Mouse (Mus musculus): Measurements from ENCODE around the gene Nsf. TPM values are rescaled to one million over a fixed set of nuclear protein-coding genes. Genes with fewer than 3 reads are reported as not detected.

Nsf gene
- polyA plus RNA-seq, 1 experiment: 470 TPM

DNA sequence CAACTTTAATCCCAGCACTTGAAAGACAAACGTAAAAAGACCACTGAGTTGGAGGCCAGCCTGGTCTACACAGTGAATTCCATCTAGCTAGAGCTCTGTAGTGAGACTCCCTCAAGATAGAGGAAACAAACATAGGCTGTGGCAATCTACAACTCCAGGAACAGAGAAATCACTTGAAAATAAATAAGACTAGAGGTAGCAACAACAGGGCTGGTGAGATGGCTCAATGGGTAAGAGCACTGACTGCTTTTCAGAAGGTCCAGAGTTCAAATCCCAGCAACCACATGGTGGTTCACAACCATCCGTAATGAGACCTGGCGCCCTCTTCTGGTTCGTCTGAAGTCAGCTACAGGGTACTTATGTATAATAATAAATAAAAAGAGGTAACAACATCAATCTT lies 30.6 kb downstream of the Nsf start:
- Histone ChIP-seq H3K27ac (ENCODE audit: insufficient read depth, low read length) (no peak overlapping the region), H3K4me3 (ENCODE audit: insufficient read depth, low read length) (no peak overlapping the region)
- TF ChIP-seq POLR2A (IDR thresholded peaks at IDR 0.05; ENCODE audit: extremely low read depth, insufficient read depth, low read length) (no peak), CTCF (IDR thresholded peaks at IDR 0.05; ENCODE audit: extremely low read depth, insufficient read depth, low read length) (no peak)

DNA sequence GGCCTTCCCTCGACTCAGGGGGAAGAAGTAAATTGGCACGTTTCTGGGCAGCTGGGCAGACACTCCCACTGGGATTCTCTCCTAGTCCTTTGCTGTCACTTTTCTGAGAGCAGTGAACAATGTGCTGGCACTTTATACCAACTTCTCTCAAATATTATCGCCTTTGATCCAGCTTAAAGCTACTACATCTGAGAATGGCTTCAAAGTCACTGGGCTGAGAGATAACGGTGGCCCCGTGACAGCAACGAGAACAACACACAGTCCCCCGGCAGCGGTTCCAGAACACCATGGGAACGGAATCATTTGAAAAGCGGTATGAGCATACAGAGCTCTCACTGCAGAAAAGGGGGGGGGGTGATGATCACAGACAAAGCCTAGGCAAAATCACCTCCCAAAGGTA lies 31.0 kb downstream of the Nsf start:
- no peak for TF ChIP-seq POLR2A (IDR thresholded peaks at IDR 0.05; ENCODE audit: extremely low read depth, insufficient read depth, low read length)
- TF ChIP-seq CTCF (IDR thresholded peaks at IDR 0.05; ENCODE audit: extremely low read depth, insufficient read depth, low read length): no peak
- H3K27ac ChIP-seq (ENCODE audit: insufficient read depth, low read length): no peak overlapping the region
- no peaks in the 10 kb centered on the region for H3K4me1 ChIP-seq (ENCODE audit: control insufficient read depth, insufficient read depth, low read length)

More for the DNA sequence above, 30.6 kb downstream of the Nsf start:
- no peaks in the 10 kb centered on the region for H3K4me1 ChIP-seq (ENCODE audit: control insufficient read depth, insufficient read depth, low read length)

DNA sequence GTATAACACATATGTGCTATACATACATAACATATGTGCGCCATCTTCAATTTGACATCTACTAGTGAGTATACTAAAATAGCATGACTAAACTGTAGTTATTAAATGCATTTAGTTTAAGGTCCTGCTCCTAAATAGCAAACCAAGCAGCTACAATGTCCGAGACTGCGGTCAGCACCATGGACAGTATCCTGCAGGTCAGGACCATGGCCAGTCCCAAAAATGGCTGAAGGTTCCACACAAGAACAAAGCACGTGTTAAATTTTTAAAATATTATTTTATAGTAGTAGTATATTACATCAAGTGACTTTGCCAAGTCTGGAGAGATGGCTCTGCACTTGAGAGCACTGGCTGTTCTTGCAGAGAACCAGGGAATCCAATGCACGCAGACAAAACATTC lies 33.2 kb downstream of the Nsf start:
- H3K4me1 ChIP-seq (ENCODE audit: control insufficient read depth, insufficient read depth, low read length): no peaks in the 10 kb centered on the region

More for the DNA sequence above, 31.0 kb downstream of the Nsf start:
- H3K4me3 ChIP-seq (ENCODE audit: insufficient read depth, low read length): no peak overlapping the region

DNA sequence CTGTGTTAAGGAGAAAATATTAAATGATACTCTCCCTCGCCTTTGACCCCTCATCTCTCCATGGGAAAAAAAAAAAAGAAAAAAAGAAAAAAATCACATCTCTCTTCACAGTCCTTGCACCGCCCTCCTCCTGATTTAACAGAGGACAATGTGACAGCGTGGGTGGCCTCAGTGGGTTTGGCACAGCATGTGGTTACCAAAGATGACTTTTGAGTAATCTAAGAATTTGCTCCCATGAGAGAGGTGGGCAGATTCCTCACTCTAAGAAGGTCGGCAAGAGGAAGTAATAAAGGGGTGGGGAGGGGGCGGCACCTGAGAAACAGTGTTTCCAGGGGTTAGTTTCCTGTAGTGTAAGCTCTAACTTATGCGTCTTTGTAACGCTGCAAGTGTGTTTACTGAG lies 37.0 kb downstream of the Nsf start:
- H3K4me1 ChIP-seq (ENCODE audit: control insufficient read depth, insufficient read depth, low read length): no peaks in the 10 kb centered on the region
- TF ChIP-seq CTCF (IDR thresholded peaks at IDR 0.05; ENCODE audit: extremely low read depth, insufficient read depth, low read length): no peak
- TF ChIP-seq POLR2A (IDR thresholded peaks at IDR 0.05; ENCODE audit: extremely low read depth, insufficient read depth, low read length): no peak
- H3K4me3 ChIP-seq (ENCODE audit: insufficient read depth, low read length): no peak overlapping the region
- H3K27ac ChIP-seq (ENCODE audit: insufficient read depth, low read length): no peak overlapping the region

More for the DNA sequence above, 33.2 kb downstream of the Nsf start:
- H3K4me3 ChIP-seq (ENCODE audit: insufficient read depth, low read length): no peak overlapping the region
- no peak for TF ChIP-seq POLR2A (IDR thresholded peaks at IDR 0.05; ENCODE audit: extremely low read depth, insufficient read depth, low read length)
- H3K27ac ChIP-seq (ENCODE audit: insufficient read depth, low read length): no peak overlapping the region

DNA sequence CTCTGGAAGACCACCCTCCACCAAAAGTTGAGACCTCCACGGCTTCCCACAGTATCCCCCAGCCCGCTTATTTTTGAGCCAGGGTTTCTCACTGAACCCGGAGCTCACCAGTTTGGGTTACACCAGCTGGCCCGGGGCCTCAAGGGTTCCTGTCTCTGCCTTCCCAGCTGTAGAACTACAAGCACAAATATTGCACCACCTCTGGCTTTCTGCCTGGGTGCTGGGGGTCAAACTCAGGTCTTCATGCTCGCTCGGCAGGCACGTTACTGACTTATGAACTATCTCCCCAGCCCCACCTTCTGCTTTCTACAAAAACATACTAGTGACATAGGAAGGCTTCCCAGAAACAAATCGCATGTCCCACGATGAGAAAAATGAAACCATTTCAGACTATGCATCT lies 38.2 kb downstream of the Nsf start:
- no peak for TF ChIP-seq CTCF (IDR thresholded peaks at IDR 0.05; ENCODE audit: extremely low read depth, insufficient read depth, low read length)
- no peak for TF ChIP-seq POLR2A (IDR thresholded peaks at IDR 0.05; ENCODE audit: extremely low read depth, insufficient read depth, low read length)
- no peak overlapping the region for H3K4me3 ChIP-seq (ENCODE audit: insufficient read depth, low read length)
- no peak overlapping the region for H3K27ac ChIP-seq (ENCODE audit: insufficient read depth, low read length)
- H3K4me1 ChIP-seq (ENCODE audit: control insufficient read depth, insufficient read depth, low read length): no peaks in the 10 kb centered on the region

DNA sequence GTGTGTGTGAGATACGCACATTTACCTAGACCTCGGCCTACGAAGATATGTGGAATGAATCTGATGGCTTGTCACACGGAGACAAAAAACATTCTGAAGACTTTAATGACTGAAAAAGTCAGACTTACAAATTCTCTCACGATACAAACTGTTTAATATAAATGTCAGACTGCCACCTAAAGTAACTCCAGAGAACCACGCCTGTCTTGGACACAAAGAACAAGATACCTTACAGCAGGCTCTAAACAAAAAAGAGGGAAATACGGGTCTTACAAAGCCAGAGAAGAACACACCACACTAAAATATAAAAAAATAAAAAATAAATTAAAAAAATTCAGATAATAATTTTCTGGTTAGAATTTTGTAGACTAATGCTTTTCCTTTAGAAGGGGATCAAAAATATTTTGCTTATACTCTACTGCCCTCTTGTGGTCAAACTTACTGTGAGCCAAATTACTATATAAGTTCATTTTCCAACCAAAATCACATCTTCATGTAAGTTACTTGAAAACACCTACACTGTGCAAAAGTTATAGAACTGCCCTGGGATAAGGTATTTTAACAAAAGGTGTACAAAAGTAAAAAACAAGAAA lies 42.8 kb downstream of the Nsf start:
- Histone ChIP-seq H3K4me1 (ENCODE audit: control insufficient read depth, insufficient read depth, low read length) (no peaks in the 10 kb centered on the region; the same call in 1 of the 2 replicates), H3K27ac (ENCODE audit: insufficient read depth, low read length) (no peak overlapping the region), H3K4me3 (ENCODE audit: insufficient read depth, low read length) (no peak overlapping the region)
- TF ChIP-seq POLR2A (IDR thresholded peaks at IDR 0.05; ENCODE audit: extremely low read depth, insufficient read depth, low read length) (no peak), CTCF (IDR thresholded peaks at IDR 0.05; ENCODE audit: extremely low read depth, insufficient read depth, low read length) (no peak)

DNA sequence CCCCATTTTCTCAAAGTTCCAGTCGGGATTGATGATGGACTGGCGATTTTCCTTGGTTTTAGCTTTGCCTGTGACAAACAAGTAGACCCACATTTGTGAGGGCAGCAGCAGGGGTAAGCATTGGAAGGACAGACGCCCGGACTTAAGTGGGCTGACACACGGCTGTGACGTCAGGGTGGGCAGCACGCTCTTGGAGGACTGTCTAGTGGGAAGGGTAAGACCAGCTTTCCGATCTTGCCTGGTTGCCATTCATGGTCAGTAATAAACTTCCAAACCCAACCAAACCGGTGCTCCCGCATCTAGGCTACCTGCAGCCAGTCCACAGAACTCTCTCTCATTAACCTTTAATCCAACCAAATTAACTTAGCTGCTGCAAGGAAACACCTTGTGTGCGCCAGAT lies 43.3 kb downstream of the Nsf start:
- Histone ChIP-seq H3K4me1 (ENCODE audit: control insufficient read depth, insufficient read depth, low read length) (no peaks in the 10 kb centered on the region; the same call in 1 of the 2 replicates), H3K4me3 (ENCODE audit: insufficient read depth, low read length) (no peak overlapping the region), H3K27ac (ENCODE audit: insufficient read depth, low read length) (no peak overlapping the region)
- no peak for TF ChIP-seq POLR2A (IDR thresholded peaks at IDR 0.05; ENCODE audit: extremely low read depth, insufficient read depth, low read length)
- TF ChIP-seq CTCF (IDR thresholded peaks at IDR 0.05; ENCODE audit: extremely low read depth, insufficient read depth, low read length): no peak

DNA sequence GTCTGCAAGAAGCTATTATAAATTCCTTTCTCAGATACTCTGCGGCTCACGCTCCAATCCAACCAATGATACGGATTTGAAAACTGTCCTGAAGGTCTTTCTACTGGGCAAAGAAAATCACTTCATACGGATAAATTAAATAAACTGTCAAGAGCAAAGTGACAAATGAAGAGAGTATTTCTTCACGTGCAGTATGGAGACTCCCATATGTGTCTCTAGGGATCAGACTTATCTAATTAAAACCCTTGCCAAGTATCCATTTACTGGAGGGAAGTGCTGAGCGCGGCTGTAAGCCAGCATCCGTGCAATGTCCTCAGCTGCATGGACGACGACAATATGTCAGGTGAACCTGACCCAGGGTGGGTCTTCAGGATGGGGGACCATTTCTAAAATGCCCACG lies 44.0 kb downstream of the Nsf start:
- Histone ChIP-seq H3K27ac (ENCODE audit: insufficient read depth, low read length) (no peak overlapping the region), H3K4me3 (ENCODE audit: insufficient read depth, low read length) (no peak overlapping the region), H3K4me1 (ENCODE audit: control insufficient read depth, insufficient read depth, low read length) (peaks cover 2% of the 10 kb centered on the region; the same call in 1 of the 2 replicates)
- TF ChIP-seq POLR2A (IDR thresholded peaks at IDR 0.05; ENCODE audit: extremely low read depth, insufficient read depth, low read length): no peak
- no peak for TF ChIP-seq CTCF (IDR thresholded peaks at IDR 0.05; ENCODE audit: extremely low read depth, insufficient read depth, low read length)

DNA sequence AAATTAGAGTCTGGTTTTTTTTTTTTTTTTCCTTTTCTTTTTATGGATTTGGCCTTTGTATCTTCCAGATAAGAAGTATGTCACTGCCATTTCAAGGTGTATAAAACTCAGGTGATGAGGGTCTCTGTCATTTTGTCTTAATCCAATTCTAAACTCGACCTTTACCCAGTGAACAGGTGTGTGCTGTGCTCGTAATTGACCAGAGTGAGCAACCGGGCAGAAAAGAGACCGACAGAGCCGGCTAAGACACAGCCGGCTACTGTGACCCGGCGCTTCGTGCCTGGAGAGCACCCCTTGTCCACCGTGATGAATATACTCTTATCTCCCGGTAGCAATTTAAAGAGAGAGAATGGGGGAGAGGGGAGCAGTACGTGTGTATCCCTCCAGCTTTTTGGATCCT lies 44.5 kb downstream of the Nsf start:
- TF ChIP-seq POLR2A (IDR thresholded peaks at IDR 0.05; ENCODE audit: extremely low read depth, insufficient read depth, low read length): no peak
- TF ChIP-seq CTCF (IDR thresholded peaks at IDR 0.05; ENCODE audit: extremely low read depth, insufficient read depth, low read length): no peak
- Histone ChIP-seq H3K4me3 (ENCODE audit: insufficient read depth, low read length) (no peak overlapping the region), H3K27ac (ENCODE audit: insufficient read depth, low read length) (no peak overlapping the region), H3K4me1 (ENCODE audit: control insufficient read depth, insufficient read depth, low read length) (peaks cover 2% of the 10 kb centered on the region; the same call in 1 of the 2 replicates)

DNA sequence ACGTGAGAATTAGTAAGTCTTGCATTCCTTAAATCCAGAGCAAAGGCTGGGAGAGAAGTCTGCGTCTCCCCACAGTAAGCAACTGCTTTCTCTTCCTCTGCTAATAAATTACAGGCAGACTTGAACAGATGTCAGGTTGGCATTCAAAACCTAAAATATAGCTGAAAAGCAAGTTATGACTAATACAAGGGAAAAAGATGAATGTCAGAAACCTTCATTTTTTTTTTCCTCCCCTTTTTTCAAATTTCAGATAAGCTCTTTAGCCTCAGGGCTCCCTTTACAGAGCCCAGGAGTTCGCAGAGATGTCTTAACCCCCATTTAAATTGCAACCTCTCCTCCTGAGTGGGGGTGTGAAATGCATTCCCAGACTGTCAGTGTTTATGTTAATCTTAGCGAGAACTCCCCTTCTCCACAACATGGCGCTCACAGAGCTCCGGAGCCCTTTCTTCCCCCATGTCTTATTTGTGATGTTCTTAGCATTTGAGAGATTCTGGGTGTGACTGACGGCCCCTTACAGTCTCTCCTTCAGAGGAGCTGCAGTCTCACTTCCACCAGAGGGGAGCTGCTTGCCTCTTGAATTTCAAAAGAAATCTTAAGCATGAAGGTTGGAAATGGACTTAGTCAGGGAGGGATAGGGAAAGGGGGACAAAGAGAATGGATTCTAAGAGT lies 47.7 kb downstream of the Nsf start:
- Histone ChIP-seq H3K4me3 (ENCODE audit: insufficient read depth, low read length) (no peak overlapping the region), H3K27ac (ENCODE audit: insufficient read depth, low read length) (no peak overlapping the region), H3K4me1 (ENCODE audit: control insufficient read depth, insufficient read depth, low read length) (peaks cover 2% of the 10 kb centered on the region; the same call in 1 of the 2 replicates)
- TF ChIP-seq CTCF (IDR thresholded peaks at IDR 0.05; ENCODE audit: extremely low read depth, insufficient read depth, low read length) (no peak), POLR2A (IDR thresholded peaks at IDR 0.05; ENCODE audit: extremely low read depth, insufficient read depth, low read length) (no peak)
